Mouse (Mus musculus): ENCODE results near the gene Calm2.

Calm2 gene

GRCm38 (mm10) chr17:87446767-87447611 lies at the start of gene Calm2:
Gene Calm2 (minus strand): TSS chr17:87446935.
- peak; percentile 98 for DNase-seq

- no peak for DNase-seq
These were observed 48.8 kb upstream of the Calm2 start for GRCm38 (mm10) chr17:87495504-87495903.

GRCm38 (mm10) chr17:87494310-87494709 lies 47.6 kb upstream of the Calm2 start:
- DNase-seq = no peak

- DNase-seq = no peak
These were observed 45.6 kb upstream of the Calm2 start for GRCm38 (mm10) chr17:87492286-87492685.

GRCm38 (mm10) chr17:87490295-87490694 lies 43.6 kb upstream of the Calm2 start:
- DNase-seq = no peak

- no peak for DNase-seq
These were observed 39.0 kb upstream of the Calm2 start for GRCm38 (mm10) chr17:87485751-87486150.

- no peak for DNase-seq
These were observed 36.1 kb upstream of the Calm2 start for GRCm38 (mm10) chr17:87482867-87483266.

- DNase-seq = no peak
These were observed 31.8 kb upstream of the Calm2 start for GRCm38 (mm10) chr17:87478569-87478968.

GRCm38 (mm10) chr17:87477611-87478010 lies 30.9 kb upstream of the Calm2 start:
- DNase-seq = no peak

GRCm38 (mm10) chr17:87475356-87475755 lies 28.6 kb upstream of the Calm2 start:
- DNase-seq = no peak

GRCm38 (mm10) chr17:87474501-87474795 lies 27.7 kb upstream of the Calm2 start:
- DNase-seq = no peak

GRCm38 (mm10) chr17:87473736-87474500 lies 27.2 kb upstream of the Calm2 start:
- DNase-seq = no peak

- no peak for DNase-seq
These were observed 26.7 kb upstream of the Calm2 start for GRCm38 (mm10) chr17:87473441-87473735.

GRCm38 (mm10) chr17:87472879-87473278 lies 26.1 kb upstream of the Calm2 start:
- DNase-seq = no peak

GRCm38 (mm10) chr17:87471661-87472060 lies 24.9 kb upstream of the Calm2 start:
- no peak for DNase-seq

- no peak for DNase-seq
These were observed 24.1 kb upstream of the Calm2 start for GRCm38 (mm10) chr17:87470797-87471196.

- DNase-seq = no peak
These were observed 23.5 kb upstream of the Calm2 start for GRCm38 (mm10) chr17:87470282-87470681.

- DNase-seq = no peak
These were observed 22.7 kb upstream of the Calm2 start for GRCm38 (mm10) chr17:87469428-87469827.

- no peak for DNase-seq
These were observed 21.9 kb upstream of the Calm2 start for GRCm38 (mm10) chr17:87468616-87469015.

- no peak for DNase-seq
These were observed 14.8 kb upstream of the Calm2 start for GRCm38 (mm10) chr17:87461499-87461896.

GRCm38 (mm10) chr17:87460669-87461498 lies 14.1 kb upstream of the Calm2 start:
- DNase-seq = no peak

- DNase-seq = no peak
These were observed 13.3 kb upstream of the Calm2 start for GRCm38 (mm10) chr17:87459750-87460668.

All from thymus, postnatal 25 days (tissue).